Comparison of ENCODE assay signal across 8 mouse cellular contexts in the genomic region with DNA sequence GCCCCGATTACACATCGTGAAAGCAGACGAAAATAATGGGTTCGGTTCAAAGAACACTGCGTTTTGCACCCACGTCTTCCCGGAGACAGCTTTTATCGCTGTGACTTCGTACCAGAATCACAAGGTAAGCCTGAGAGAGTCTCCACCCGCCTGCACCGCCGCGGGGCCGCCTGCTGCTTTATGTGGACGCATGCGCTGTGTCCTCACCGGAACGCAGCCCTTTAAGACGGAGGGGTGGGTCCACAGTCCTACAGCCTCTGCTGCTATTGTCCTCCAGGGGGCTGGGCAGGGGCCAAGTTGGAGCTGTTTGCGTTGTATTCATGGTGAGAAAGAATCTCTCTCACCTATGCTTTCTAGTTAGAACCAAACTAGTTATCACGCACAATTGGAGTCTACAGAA. TPM values are rescaled to one million over a fixed set of nuclear protein-coding genes. Genes with fewer than 3 reads are reported as not detected.
DNase-seq lines count a peak whose midpoint lies in the region; ATAC-seq and TF ChIP-seq lines count a peak whose summit lies in the region.

No protein-coding gene starts in this region.

- H3K27ac ChIP-seq in forebrain, embryonic 13.5 days = no peak overlapping the region
- no peak overlapping the region for H3K27ac ChIP-seq in hindbrain, embryonic 16.5 days (ENCODE audit: low read depth, low read length)
- no peak overlapping the region for H3K27ac ChIP-seq in midbrain, postnatal 0 days (ENCODE audit: low read depth, low read length)

- 0 out of 2 replicates have a peak, but pooled peaks have one; percentile 41 for ATAC-seq in forebrain, embryonic 13.5 days
- no peak for ATAC-seq in hindbrain, embryonic 16.5 days
- no peak for ATAC-seq in midbrain, postnatal 0 days (ENCODE audit: low FRiP score)
- ATAC-seq in erythroblast, adult 5-6 weeks (replicated peaks; ENCODE audit: low FRiP score, poor library complexity, severe bottlenecking) = no peak

- no peaks in the 10 kb centered on the region for H3K9me3 ChIP-seq in forebrain, embryonic 13.5 days (replicated peaks)
- H3K9me3 ChIP-seq in hindbrain, embryonic 16.5 days (ENCODE audit: control insufficient read depth, low read length) = no peaks in the 10 kb centered on the region
- no peaks in the 10 kb centered on the region for H3K9me3 ChIP-seq in midbrain, postnatal 0 days (ENCODE audit: low read length)

- no peaks in the 10 kb centered on the region for H3K36me3 ChIP-seq in forebrain, embryonic 13.5 days (ENCODE audit: poor library complexity, severe bottlenecking)
- no peaks in the 10 kb centered on the region for H3K36me3 ChIP-seq in hindbrain, embryonic 16.5 days (ENCODE audit: control insufficient read depth, insufficient read depth, low read length)
- no peaks in the 10 kb centered on the region for H3K36me3 ChIP-seq in midbrain, postnatal 0 days (ENCODE audit: insufficient read depth, low read length)

- H3K9ac ChIP-seq in forebrain, embryonic 13.5 days = no peak overlapping the region
- H3K9ac ChIP-seq in hindbrain, embryonic 16.5 days (ENCODE audit: low read depth, low read length) = no peak overlapping the region
- no peak overlapping the region for H3K9ac ChIP-seq in midbrain, postnatal 0 days (replicated peaks; ENCODE audit: low read length, poor library complexity, severe bottlenecking)

- H3K4me3 ChIP-seq in forebrain, embryonic 13.5 days = peak overlapping the region; percentile 28
- peak overlapping the region; percentile 24 for H3K4me3 ChIP-seq in hindbrain, embryonic 16.5 days (ENCODE audit: low read length)
- peak overlapping the region; percentile 20 for H3K4me3 ChIP-seq in midbrain, postnatal 0 days (ENCODE audit: low read depth, low read length)

- peaks cover 93% of the 10 kb centered on the region for H3K27me3 ChIP-seq in forebrain, embryonic 13.5 days
- H3K27me3 ChIP-seq in hindbrain, embryonic 16.5 days (replicated peaks; ENCODE audit: control insufficient read depth, insufficient read depth, low read length) = peaks cover 64% of the 10 kb centered on the region
- H3K27me3 ChIP-seq in midbrain, postnatal 0 days (ENCODE audit: insufficient read depth, low read length) = peaks cover 46% of the 10 kb centered on the region

- WGBS in forebrain, embryonic 13.5 days = under 1% methylated on average over 21 of the region's 21 CpGs
- WGBS in hindbrain, embryonic 16.5 days = under 1% methylated on average over 21 of the region's 21 CpGs
- WGBS in midbrain, postnatal 0 days = under 1% methylated on average over 21 of the region's 21 CpGs

- peaks cover 7% of the 10 kb centered on the region; the same call in 1 of the 2 replicates for H3K4me1 ChIP-seq in forebrain, embryonic 13.5 days
- H3K4me1 ChIP-seq in hindbrain, embryonic 16.5 days (ENCODE audit: control insufficient read depth, insufficient read depth, low read depth, low read length) = peaks cover 3% of the 10 kb centered on the region
- peaks cover 3% of the 10 kb centered on the region; the same call in 1 of the 2 replicates for H3K4me1 ChIP-seq in midbrain, postnatal 0 days (ENCODE audit: insufficient read depth, low read length)

- TF ChIP-seq CTCF in midbrain, postnatal 0 days (IDR thresholded peaks at IDR 0.05) = peak; percentile 47; the same call in 1 of the 2 replicates

- DNase-seq in thymus, postnatal 25 days = peak; percentile 4
- DNase-seq in thymus, postnatal 14 days = no peak
- DNase-seq in midbrain, postnatal 0 days (ENCODE audit: low spot score) = peak; percentile 27
- no peak for DNase-seq in B cell, adult 2 months
- no peak for DNase-seq in thymus, postnatal 0 days (ENCODE audit: low spot score)

- H3K4me2 ChIP-seq in forebrain, embryonic 13.5 days = peak overlapping the region; percentile 44
- peak overlapping the region; percentile 51 for H3K4me2 ChIP-seq in hindbrain, embryonic 16.5 days (ENCODE audit: low read length)
- H3K4me2 ChIP-seq in midbrain, postnatal 0 days (ENCODE audit: low read depth, low read length, poor library complexity, severe bottlenecking) = peak overlapping the region; percentile 36

RNA-seq across cellular contexts. Expression of a gene that starts 12.5 kb away (rescaled TPM):
- 0.05 and 0.08 TPM in 2 replicates for polyA plus RNA-seq in forebrain, embryonic 13.5 days (2015; fragmentation: Nextera tagmentation; extraction: Ambion mirVana)
- polyA plus RNA-seq in hindbrain, embryonic 16.5 days (2015; fragmentation: Nextera tagmentation; extraction: Ambion mirVana) = 0.05 and 0.11 TPM in 2 replicates
- total RNA-seq in midbrain, postnatal 0 days (2014; rRNA removed) = not detected in 2 replicates
- polyA plus RNA-seq in midbrain, postnatal 0 days (2015; fragmentation: Nextera tagmentation; extraction: Ambion mirVana) = 0.04 TPM in 1 of 2 replicates, not detected in the other
- not detected in 2 replicates for total RNA-seq in erythroblast, adult 5-6 weeks (2015; ENCODE audit: low replicate concordance)
- 0.17 TPM in 1 of 2 replicates, not detected in the other for total RNA-seq in erythroblast, adult 5-6 weeks (2017; ENCODE audit: low replicate concordance)
- polyA plus RNA-seq in thymus, postnatal 0 days (2015; fragmentation: Nextera tagmentation; extraction: Ambion mirVana) = 0.05 and 0.08 TPM in 2 replicates

Comparison
In these comparisons a context has a peak if more than half of its experiments do, and no peak if none do; other contexts are left out.
1. DNase-seq: peak in thymus, postnatal 25 days (single experiment) and midbrain, postnatal 0 days (single experiment); none in thymus, postnatal 14 days (single experiment), B cell, adult 2 months (0 of 2) and thymus, postnatal 0 days (single experiment).
2. Peak in every context shown above with its lines, with median percentiles within 50 percentile points of each other: H3K4me2 ChIP-seq and H3K4me3 ChIP-seq.